Mouse (Mus musculus): Measurements from ENCODE around the gene P3h4. TPM values are rescaled to one million over a fixed set of nuclear protein-coding genes. Genes with fewer than 3 reads are reported as not detected.

P3h4 gene
- 0.31 TPM for total RNA-seq (2023)

DNA sequence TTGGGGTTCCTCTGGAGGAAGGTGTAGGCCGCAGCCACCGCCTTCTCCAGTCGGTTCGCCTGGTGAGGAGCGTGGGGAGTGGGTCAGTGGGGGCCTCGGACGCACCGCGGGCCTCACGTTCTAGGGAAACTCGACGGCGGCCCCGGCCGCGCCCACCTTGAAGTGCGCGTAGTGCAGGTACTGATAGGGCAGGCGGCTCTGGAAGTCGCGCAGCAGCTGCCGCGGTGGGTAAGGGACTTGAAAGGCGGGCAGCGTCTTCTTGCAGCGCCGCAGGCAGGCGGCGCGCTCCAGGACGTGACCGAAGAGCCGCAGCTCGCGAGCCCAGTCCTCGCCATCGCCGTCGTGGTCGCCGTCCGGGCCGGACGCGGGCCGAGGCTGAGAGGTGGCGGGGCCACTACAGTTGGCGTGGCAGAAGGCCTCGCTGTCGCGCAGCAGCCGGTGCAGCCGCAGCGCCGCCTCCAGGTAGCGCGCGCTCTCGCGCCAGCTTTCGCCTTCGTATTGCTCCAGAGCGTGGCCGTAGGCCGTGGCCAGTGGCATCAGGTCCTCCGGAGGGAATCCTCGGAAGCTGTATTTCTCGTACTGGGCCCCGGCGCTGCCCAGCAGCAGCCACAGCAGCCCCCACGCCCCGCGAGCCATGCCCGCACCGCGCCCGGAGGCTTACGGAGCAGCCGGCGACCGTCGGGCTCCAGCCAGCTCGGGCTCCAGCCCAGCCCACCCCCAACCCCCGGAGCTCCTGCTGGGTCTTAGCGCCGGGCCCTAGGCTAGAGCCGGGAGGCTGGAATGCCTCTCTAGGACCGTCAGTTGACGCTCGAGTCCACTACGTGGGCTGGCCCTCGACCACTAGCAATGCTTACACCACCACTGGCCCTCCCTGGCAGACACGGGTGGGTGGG, at the start of gene P3h4:
P3h4 (minus strand) TSS at position 816 of the 893 bp plus-strand sequence.

DNA sequence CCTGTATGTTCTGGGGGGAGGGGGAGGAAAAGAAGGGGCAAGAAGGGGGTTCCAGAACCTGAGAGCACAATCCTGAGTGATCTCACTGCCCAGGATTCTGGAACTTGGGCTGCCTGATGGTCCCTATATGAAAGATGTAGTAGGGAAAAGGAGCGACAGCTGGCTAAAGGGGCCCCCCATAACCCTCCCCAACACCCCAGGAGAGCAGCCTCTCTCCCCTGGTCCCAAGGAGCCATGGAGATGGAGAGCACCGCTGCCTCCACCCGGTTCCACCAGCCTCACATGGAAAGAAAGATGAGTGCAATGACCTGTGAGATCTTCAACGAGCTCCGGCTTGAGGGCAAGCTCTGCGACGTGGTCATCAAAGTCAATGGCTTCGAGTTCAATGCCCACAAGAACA, 27.2 kb upstream of the P3h4 start, which contains the start of the genes Nt5c3b and Klhl10:
Nt5c3b (minus strand) TSS at position 12 of the 400 bp plus-strand sequence.
Klhl10 (plus strand) TSS at position 121 of the 400 bp plus-strand sequence.

GRCm38 (mm10) chr11:100414914-100415822, 532 bp upstream of the P3h4 start, which contains the start of gene Fkbp10:
TSS of gene Fkbp10 (plus strand) at chr11:100415697.

GRCm38 (mm10) chr11:100397600-100398389, 16.8 kb downstream of the P3h4 start, which contains the start of gene Jup:
TSS of gene Jup (minus strand) at chr11:100397763.

Other genes starting within 250 kb of the P3h4 start
- not detected for gene Krt9, start 221.6 kb downstream of the P3h4 start, total RNA-seq (2023)
- not detected for gene Krt14, start 207.3 kb downstream of the P3h4 start, total RNA-seq (2023)
- not detected for gene Krt16, start 165.9 kb downstream of the P3h4 start, total RNA-seq (2023)
- not detected for gene Krt17, start 153.8 kb downstream of the P3h4 start, total RNA-seq (2023)
- not detected for gene Krt42, start 145.0 kb downstream of the P3h4 start, total RNA-seq (2023)
- 2,357 TPM for gene Eif1, start 95.0 kb downstream of the P3h4 start, total RNA-seq (2023)
- not detected for gene Gast, start 80.4 kb downstream of the P3h4 start, total RNA-seq (2023)
- gene Hap1, start 58.7 kb downstream of the P3h4 start, total RNA-seq (2023), result 0.46 TPM
- 11.4 TPM for gene Jup, start 17.1 kb downstream of the P3h4 start, total RNA-seq (2023)
- not detected for gene Fkbp10, start 861 bp upstream of the P3h4 start, total RNA-seq (2023)
- gene Nt5c3b, start 27.0 kb upstream of the P3h4 start, total RNA-seq (2023), result 99.9 TPM
- gene Klhl10, start 27.1 kb upstream of the P3h4 start, total RNA-seq (2023), result 2.2 TPM
- gene Klhl11, start 57.9 kb upstream of the P3h4 start, total RNA-seq (2023), result 19.3 TPM
- gene Acly, start 113.2 kb upstream of the P3h4 start, total RNA-seq (2023), result 136 TPM
- not detected for gene Ttc25, start 130.8 kb upstream of the P3h4 start, total RNA-seq (2023)
- 133 TPM for gene Cnp, start 160.1 kb upstream of the P3h4 start, total RNA-seq (2023)
- 14.1 TPM for gene Nkiras2, start 204.4 kb upstream of the P3h4 start, total RNA-seq (2023)
- 388 TPM for gene Dnajc7, start 205.3 kb upstream of the P3h4 start, total RNA-seq (2023)